Mouse (Mus musculus) layer of hippocampus, postnatal 25 days (tissue): ENCODE results near the gene Tor1aip1. TPM values are rescaled to one million over a fixed set of nuclear protein-coding genes. Genes with fewer than 3 reads are reported as not detected.

Experiments
- DNase-seq, 2 experiments: peaks; one replicate each; pipeline ENCODE4 v3.0.0; 2022; ENCODE audit warnings: mixed read lengths in 2 of 2, low spot score in 1 of 2; ENCODE audit errors: extremely low spot score in 1 of 2
- total RNA-seq, 2 experiments: library from RNA; stranded (reverse); gene quantifications; 2 replicates each; pipeline ENCODE4 v1.2.3; 2021

The Tor1aip1 gene
- total RNA-seq, 2 experiments from 2014 or later, result 28.6 to 32.4 TPM

DNA sequence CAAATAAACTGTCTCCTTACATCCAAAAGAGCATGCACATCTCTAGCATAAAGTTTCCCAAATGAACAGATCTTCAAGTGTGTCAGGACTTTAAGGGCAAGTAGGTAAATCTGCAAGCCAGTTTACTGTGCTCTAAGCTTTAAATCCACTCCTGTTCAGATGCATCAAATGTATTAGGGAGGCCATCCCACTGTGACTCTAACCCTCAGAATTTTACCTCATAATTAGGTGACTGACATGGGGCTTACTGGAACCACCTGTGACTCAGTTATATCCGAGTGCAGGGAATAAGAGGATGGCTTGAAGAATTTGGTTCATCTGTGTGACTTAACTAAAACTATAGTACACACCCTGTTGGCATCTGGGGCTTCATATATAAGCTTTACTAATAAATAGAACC lies 1.6 kb downstream of the Tor1aip1 start:
- no peak for DNase-seq

DNA sequence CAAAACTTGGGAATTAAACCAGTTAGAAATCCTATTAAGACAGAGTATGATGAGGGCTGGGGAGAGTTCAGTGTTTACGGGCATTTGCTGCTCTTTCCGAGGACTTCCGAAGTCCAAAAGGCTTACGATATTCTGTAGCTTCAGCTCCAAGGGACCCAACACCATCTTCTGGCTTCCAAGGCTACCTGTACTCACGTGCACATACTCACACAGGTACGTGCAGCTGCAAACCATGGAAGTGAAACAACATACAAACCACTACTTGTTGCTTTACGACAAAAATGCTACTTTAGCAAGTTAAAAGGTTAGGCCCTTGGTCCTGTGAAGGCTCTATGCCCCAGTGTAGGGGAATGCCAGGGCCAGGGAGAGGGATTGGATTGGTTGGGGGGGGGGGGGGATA lies 2.4 kb downstream of the Tor1aip1 start:
- DNase-seq, result no peak

DNA sequence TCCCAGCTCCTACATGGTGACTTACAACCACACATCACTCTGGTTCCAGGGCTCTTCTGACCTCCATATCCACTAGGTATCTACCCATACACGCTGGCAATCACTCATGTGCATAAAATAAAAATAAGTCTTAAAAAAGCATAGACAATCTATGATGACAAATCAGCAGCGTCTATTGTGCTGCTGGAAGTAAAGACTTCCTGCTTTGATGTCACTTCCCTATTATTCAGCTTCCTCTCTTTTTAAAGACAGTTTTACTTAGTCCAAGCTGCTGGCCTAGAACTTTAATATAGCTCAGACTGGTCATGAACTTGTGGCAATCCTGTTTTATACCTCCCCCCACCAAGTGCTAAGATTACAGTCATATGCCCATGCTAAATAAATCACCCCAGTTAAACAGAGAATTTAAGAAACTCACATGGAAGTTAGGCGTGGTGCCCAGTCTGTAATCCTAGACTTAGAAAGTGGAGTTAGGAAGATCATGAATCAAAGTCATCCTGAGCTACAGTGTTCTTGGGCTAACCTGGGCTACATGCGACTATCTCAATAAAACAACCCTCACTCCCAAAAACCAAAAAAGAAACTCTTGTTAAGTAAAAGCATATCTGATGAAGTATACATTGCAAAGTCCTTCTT lies 7.8 kb downstream of the Tor1aip1 start:
- DNase-seq, result no peak

DNA sequence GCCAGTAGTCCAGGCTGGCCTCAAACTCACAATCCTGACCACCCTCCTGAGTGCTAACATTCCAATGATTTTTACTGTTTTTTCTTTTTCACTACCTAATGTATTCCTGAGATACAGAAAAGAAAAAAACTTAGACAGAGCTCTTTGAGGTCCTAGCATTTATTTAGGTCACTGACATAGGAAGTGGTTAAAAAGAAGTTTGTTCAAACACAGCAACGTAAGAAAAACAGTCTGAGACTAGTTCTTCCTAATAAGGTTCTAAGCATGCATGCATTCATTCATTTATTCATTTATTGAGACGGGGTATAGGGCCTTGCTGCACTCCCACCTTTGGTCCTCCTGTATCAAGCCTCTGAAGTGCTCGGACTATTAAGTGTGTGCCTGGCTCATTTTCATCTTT lies 8.4 kb downstream of the Tor1aip1 start:
- DNase-seq, result no peak

DNA sequence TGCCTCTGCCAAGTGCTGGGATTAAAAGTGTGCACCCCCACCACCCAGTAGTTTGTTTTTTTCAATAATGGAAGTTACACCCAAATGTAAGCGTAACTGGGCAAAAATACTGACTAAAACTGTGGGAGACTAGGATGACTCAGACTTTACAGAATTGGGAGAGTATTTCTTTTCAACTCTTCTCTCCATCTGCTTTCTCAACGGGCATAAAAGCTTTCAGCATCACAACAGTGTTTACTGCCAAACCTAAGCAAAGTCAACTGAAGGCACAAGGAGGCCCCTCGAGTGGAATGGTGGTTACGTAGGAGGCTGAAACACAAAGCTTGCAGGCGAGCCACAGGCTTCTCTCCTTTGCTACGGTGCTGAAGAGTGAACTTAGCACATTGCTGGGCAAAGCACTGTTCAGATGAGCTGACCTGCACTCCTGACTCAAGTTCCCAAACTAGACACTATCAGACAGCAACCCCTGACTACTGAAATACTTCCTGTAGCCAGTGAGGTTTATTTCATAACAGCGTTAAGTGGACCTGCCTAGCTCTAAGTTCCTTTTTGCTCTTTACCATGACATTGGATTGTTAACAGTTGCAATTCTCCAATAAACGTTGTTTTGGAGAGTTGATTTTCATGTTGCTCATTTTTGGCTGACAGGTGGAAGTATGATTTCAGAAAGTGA lies 11.3 kb downstream of the Tor1aip1 start:
- no peak for DNase-seq

DNA sequence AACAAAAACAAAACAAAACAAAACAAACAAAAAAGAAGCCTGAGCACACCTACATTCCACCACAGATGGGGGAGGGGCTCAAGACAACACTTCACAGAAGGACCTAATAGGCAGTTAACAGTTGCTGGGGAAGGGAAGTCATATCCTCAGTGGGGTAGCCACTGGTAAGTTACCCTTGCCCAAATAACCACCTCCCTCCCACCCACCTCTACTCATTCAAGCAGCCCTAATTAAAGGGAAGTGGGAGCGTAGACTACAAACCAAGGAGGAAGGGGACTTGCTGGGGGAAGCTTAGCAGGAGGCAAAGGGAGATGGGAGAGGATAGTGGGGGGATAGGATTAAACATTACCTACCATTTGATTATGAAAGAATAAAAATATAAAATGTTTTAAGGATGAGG lies 15.9 kb downstream of the Tor1aip1 start:
- DNase-seq, result no peak

DNA sequence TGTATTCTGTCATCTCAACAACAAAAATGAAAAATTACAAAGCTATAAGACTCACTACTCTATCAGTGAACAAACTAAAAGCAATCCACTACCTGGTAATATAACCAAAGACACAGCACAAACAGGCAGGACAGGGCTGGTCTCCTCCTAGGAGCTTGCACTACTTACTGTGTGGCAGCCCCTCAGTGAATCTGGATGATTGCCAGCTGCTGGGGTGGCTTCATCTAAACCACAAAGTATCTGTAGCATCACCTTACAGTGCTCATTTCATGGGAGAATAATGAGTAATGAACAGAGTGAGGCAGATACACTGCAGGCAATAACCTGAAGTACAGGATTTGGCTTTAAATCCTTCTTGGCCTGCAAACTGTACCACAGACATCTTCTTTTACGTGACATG lies 16.5 kb downstream of the Tor1aip1 start:
- no peak for DNase-seq

DNA sequence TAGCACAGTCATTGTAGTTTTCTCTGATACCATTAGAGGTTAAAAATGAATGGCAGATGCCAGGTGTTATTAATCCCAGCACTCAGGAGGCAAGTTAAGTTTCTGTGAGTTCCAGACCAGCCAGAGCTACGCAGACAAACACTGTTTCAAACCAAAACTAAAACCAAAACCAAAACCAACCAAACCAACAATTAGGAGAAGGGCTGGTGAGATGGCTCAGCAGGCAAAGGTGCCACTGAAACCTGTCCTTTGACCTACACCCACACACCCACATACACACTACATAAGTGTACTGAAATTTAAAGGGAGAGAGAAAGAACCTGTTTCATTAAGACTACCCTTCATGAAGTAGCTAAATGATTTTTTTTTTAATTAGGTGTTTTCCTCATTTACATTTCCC lies 27.3 kb downstream of the Tor1aip1 start:
- no peak for DNase-seq

DNA sequence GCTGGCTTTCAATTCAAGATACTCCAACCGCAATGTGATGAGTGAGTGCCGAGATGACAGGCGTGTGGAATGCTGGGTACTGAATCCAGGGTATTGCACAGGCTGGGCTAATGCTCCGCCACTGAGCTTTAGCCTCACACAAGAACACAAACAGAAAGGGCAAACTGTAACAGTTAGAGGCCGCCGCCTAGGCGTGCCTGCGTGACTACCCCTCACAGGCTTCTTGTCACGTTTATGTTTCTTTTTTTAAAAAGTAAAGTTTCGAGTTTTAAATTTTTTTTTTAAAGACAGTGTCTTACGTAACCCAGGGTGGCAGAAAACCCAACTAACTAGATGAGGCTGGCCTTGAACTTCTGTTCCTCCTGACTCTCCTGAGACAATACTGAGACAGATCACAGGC lies 30.4 kb downstream of the Tor1aip1 start:
- DNase-seq, result no peak

DNA sequence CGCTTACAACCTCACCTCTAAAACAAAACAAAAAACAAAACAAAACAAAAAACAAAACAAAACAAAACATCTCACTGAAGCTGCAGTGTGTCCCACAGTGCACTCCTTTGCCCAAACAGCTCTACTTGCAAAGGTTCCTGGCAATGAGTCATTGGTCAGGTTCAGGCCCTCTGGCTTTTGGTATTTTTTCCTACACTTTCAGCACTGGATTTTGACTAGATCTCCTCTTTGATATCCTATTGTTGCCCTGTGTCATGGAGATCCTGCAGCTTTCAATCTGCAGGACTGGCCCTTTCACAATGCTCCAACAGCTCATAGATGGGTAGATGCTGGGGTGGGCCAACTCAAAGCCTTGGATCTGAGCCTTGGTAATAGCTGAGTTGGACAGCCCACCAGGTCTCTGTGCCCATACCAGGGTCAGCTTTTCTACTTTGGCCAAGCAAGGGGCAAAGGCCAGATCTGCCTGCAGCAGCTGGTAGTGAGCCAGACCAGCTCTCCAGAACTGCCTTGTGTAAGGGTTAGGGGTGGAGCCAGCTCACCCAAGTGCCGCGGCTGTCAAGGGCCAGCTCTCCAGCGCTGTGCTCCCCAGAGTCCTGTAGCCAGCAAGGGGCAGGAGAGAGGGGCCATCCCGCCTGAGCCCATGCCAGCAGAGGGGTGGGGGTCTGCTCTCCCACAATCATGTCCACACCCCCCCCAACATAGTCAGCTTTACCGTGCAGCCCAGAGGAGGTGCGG lies 32.9 kb downstream of the Tor1aip1 start:
- DNase-seq, result no peak

DNA sequence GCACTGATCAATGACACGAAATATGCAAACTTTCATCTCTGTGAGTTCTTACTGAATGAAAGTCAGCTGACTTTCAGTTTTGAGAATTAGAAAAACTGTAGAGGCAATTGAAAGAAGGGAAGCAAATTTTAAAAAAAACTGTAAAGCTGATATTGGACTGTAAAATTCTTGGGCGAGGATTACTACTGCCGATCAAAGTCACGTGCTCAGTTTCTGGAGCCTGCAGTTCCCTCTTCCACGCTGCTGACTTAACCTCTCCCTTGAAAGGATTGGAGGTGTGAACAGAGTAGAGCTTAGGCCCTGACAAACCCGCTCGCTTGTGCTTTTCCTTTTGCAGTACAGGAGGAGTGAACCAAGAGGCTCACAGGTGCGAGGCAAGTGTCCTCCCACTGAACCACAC lies 33.9 kb downstream of the Tor1aip1 start:
- DNase-seq, result no peak

DNA sequence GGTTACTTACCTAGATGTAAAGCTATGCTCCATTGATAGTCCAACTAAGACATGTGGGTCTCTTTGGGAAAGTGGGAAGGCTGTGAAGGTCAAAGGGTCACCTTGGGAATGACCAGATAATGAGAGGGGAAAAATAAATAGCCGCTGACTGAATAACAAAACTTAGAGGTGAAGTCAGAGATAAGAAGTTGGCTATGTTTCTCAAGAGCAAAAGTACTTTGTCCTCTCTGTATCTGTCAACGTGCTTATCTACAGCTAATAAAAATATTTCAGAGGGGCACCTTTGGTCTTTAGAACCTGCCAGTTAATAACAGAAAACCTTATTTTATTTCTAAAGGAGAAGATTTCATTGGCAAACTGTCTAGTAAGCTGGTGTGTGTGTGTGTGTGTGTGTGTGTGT lies 40.7 kb downstream of the Tor1aip1 start:
- no peak for DNase-seq

DNA sequence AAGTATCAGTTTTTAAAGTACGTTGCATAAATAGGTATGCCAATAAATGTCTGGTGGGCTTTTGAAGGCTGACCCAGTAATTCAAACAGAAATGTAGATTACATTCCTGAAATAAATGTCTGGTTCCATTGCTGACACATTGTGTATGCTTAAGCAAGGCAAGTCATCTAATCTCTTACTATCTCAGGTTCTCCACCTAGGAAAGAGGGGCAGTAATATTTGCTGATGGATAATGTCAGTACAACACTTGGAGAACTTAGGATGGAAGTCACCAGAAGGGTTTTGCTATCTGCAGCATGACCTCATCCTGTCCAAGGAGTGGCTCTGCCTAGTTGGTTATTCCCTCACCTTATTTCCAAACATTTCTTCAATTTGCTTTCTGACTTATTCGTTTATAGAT lies 41.8 kb downstream of the Tor1aip1 start:
- DNase-seq, result no peak

DNA sequence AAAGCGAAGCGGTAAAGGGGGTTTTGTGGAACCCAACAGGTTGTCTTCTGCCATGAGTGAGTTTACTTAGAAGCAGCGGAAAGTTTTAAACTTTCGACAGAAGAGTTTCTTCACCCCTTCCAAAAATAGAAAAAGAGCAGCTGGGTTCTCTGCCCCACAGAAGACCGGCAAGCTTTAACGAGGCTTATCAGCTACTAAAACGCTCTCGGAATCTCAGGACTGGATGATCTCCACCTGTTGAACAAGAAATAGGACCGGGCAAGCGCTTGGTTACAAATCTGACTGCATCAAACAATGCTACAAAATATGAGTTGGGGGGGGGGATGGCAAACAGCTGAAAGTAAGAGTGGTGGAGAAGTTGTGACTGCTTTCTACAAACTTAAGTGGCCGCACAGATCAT lies 45.9 kb downstream of the Tor1aip1 start:
- DNase-seq, result no peak

DNA sequence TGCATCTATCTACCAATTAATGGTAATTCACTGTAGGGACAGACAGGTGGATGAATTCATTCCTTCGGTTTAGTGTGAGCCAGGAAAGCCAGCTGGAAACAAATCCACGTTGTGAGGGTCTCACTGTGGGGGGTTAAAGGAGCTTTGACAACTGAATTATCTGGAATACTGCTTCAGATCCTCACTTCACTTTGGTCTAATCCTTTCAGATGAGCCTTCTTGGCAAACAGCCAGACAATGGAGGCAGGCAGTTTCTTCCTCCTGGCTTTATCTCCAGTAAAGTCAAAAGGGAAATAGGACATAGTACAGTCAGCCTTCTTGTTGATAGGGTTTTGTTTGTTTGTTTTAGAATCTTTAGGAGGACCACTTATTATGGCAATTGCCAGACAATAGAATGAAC lies 46.9 kb downstream of the Tor1aip1 start:
- no peak for DNase-seq

DNA sequence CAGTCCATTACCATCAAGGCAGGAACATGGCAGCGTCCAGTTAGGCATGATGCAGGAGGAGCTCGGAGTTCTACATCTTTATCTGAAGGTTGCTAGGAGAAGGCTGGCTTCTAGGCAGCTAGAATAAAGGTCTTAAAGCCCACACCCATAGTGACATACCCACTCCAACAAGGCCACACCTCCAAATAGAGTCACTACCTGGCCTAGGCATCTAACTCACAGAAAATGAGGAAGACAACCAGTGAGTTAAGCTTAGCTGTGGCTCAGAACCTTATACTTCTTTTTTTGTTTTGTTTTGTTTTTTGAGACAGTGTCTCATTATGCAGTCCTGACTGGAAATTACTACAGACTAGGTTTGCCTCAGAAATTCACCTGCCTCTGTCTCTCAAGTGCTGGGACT lies 48.7 kb downstream of the Tor1aip1 start:
- no peak for DNase-seq

DNA sequence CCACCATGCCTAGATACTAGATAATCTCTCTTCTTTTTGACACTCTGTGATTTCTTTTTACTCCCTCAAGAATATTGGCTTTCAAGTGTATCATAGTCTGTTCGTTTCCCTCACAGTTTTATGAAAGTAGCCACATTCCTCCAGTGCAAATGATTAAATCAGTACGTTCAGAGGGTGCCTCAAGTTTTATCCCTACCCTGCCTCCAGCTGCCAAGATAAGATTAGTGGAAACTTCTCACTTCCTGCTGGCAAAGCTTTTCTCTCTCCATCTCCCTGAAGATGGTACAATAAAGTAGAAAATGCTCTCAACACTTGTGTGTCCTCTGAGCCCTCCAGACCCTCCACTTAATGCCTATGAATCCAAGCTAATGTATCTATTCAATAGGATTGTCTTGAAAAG lies 61.3 kb downstream of the Tor1aip1 start:
- DNase-seq, result no peak

DNA sequence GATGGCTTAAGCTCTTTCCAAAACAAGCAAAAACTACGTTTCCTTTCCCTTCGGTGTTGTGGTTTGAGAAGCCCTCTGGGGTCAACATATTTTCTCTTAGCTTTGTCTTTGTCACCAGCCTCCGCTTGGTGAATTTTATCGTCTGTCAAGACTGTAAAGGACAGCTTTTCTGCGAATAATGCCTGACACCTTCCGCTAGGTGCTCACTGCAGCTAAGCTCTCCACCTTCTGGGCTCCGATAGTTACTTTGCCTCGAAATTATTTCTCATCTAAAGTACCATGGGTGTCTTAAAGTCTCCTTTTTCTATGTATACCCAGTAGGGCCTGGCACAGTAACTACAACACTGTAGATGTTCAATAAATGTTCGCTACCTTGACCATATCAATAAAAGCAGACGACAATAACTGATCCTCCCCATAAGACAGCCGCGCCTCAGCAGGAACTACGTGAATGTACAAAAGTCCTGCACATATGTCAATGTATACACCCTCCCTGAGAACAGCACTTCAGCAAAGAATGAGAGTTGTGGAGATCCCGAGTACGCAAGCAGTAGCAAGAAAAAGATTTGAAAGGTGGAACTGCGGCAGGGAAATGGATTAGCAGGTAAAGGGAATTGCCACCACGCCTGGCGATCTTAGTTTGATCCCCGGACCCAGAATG lies 62.4 kb downstream of the Tor1aip1 start:
- peak; percentile 11 for DNase-seq

DNA sequence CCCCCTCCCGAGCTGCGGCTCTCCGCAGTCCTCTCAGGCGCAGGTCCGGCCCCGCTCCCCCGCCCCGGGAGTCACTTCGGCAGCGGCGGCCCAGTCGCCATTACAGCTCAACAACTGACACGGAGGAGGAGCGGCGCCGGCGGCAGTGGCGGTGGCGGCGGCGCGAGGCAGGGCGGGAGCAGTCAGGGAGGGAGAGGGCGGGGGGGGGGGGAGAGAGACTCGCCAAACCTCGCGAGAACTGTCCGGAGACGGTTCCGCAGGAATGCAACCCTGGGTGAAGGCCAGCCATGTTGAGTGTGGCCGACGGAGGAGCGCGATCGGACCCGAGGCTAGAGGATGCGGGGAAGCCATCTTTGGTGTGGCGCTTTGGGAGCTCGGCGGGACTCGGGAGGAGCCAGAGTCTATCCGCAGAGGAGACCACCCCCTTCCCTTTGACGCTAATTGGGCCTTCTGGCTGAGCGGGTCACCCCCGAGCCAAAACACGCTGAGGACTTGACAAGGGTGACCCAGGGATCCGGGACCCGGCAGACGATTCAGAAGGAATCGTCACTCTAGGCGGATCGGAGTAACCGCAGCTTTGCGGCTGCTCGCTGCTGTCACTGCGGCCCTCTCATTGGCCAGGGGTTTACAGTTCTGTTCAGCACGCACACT lies 63.1 kb downstream of the Tor1aip1 start, which contains the start of gene Cep350:
TSS of gene Cep350 (minus strand) at position 188 of the 651 bp plus-strand sequence.
- DNase-seq, result peak; percentile 86 to 90

DNA sequence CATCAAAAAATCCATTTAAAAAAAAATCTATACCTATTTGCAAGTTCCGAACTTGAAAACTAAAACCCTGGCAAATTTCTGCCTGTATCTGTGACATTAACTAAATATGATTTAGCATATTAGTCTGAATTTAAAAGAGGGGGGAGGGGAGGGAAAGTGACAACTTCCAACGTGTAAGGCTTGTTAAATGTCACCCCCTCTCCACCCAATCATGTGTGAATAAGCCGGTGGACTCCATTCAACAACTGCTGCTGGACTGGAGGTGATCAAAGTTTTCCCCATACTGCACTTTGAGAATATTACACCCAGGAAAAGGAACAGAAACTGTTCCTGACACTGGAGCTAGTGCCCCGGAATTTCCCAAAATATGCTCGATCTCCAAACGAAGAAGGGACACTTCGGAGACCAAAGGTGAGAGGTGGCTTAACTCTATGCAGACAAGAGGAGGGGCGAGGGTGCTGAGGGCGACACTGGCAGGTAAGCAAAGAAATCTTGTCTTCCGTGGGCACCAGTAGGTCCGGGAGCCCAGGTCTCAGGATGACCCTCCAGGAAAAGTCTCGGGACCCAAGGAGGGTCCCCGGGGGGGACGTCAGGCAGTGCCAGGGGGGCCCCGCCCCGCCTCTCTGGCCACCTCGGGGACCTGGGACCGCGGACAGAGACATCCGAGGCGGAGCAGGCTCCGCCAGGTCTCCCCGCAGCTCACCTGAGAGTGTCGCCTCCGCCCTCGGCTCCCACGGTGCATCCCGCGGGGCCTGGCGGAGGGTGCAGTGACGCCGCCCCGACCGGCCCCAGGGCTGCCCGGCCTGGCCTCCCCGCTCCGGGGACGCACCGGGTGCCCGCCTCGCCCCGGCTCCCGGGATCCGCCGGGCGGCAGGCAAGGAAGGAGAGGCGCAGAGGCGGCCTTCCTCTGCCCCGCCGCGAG lies 63.9 kb downstream of the Tor1aip1 start:
- DNase-seq, result peak in 1 of 2 experiments; percentile 16
